ENCODE assay signal across 12 mouse cellular contexts in genomic region chr7:34869693-34870092, GRCm38 (mm10). TPM values are rescaled to one million over a fixed set of nuclear protein-coding genes. Genes with fewer than 3 reads are reported as not detected.
DNase-seq lines count a peak whose midpoint lies in the region; ATAC-seq lines count a peak whose summit lies in the region.
"Had no signal": no experiment of that assay in that cellular context is flagged by ENCODE, and none has a peak within 500 bp of the region (broad histone marks: within the 10 kb centered on the region; RNA-seq: fewer than 3 reads in every experiment).

No protein-coding gene starts in this region.

- H3K9ac ChIP-seq in forebrain, embryonic 11.5 days (ENCODE audit: low read length) = no peak overlapping the region
- H3K9ac ChIP-seq in hindbrain, embryonic 16.5 days (ENCODE audit: low read depth, low read length) = no peak overlapping the region; the same call in 1 of the 2 replicates
- no peak overlapping the region; the same call in 1 of the 2 replicates for H3K9ac ChIP-seq in midbrain, embryonic 13.5 days (replicated peaks)
- no peak overlapping the region for H3K9ac ChIP-seq in kidney, embryonic 15.5 days
- H3K9ac ChIP-seq: limb, embryonic 12.5 days; lung, embryonic 14.5 days had no signal

- H3K4me2 ChIP-seq in forebrain, embryonic 11.5 days (ENCODE audit: low read depth, low read length, severe bottlenecking) = no peak overlapping the region
- H3K4me2 ChIP-seq in hindbrain, embryonic 16.5 days (ENCODE audit: low read length) = peak overlapping the region; percentile 22; the same call in 1 of the 2 replicates
- H3K4me2 ChIP-seq in midbrain, embryonic 13.5 days (replicated peaks) = peak overlapping the region; percentile 29; the same call in 1 of the 2 replicates
- no peak overlapping the region for H3K4me2 ChIP-seq in kidney, embryonic 15.5 days
- H3K4me2 ChIP-seq: limb, embryonic 12.5 days; lung, embryonic 14.5 days had no signal

- no peak overlapping the region for H3K4me3 ChIP-seq in forebrain, embryonic 11.5 days (ENCODE audit: low read depth, low read length)
- no peak overlapping the region for H3K4me3 ChIP-seq in hindbrain, embryonic 16.5 days (ENCODE audit: low read length)
- H3K4me3 ChIP-seq in midbrain, embryonic 13.5 days (replicated peaks) = no peak overlapping the region
- H3K4me3 ChIP-seq in kidney, embryonic 15.5 days (replicated peaks) = no peak overlapping the region
- H3K4me3 ChIP-seq: limb, embryonic 12.5 days had no signal

- ATAC-seq in forebrain, embryonic 11.5 days (replicated peaks; ENCODE audit: low FRiP score) = 0 out of 2 replicates have a peak, but pooled peaks have one; percentile 60
- ATAC-seq in hindbrain, embryonic 16.5 days = peak; percentile 83
- ATAC-seq in midbrain, embryonic 13.5 days = peak; percentile 94
- ATAC-seq in kidney, embryonic 15.5 days (replicated peaks; ENCODE audit: low FRiP score) = no peak

- no peaks in the 10 kb centered on the region for H3K36me3 ChIP-seq in forebrain, embryonic 11.5 days (ENCODE audit: control insufficient read depth, insufficient read depth, low read length)
- H3K36me3 ChIP-seq in hindbrain, embryonic 16.5 days (ENCODE audit: control insufficient read depth, insufficient read depth, low read length) = no peaks in the 10 kb centered on the region
- no peaks in the 10 kb centered on the region for H3K36me3 ChIP-seq in midbrain, embryonic 13.5 days
- H3K36me3 ChIP-seq in kidney, embryonic 15.5 days = no peaks in the 10 kb centered on the region
- H3K36me3 ChIP-seq: limb, embryonic 12.5 days had no signal

- peak; percentile 9 for DNase-seq in Muller cell, postnatal 12 days (ENCODE audit: inconsistent ontology term)
- DNase-seq in forebrain, embryonic 11.5 days (ENCODE audit: low spot score) = peak; percentile 52
- DNase-seq in cerebellum, adult 9-10 months = no peak
- no peak for DNase-seq in thymus, postnatal 0 days (ENCODE audit: low spot score)
- DNase-seq in kidney, postnatal 14 days = no peak
- DNase-seq: heart, postnatal 14 days; kidney, adult 8-10 months; lung, embryonic 14.5 days had no signal

- H3K9me3 ChIP-seq in forebrain, embryonic 11.5 days (ENCODE audit: control insufficient read depth, low read length) = no peaks in the 10 kb centered on the region
- no peaks in the 10 kb centered on the region for H3K9me3 ChIP-seq in hindbrain, embryonic 16.5 days (ENCODE audit: control insufficient read depth, low read length)
- H3K9me3 ChIP-seq in midbrain, embryonic 13.5 days = no peaks in the 10 kb centered on the region
- H3K9me3 ChIP-seq in kidney, embryonic 15.5 days (replicated peaks) = no peaks in the 10 kb centered on the region
- H3K9me3 ChIP-seq: limb, embryonic 12.5 days had no signal

- 76% methylated on average over 13 of the region's 13 CpGs for WGBS in forebrain, embryonic 11.5 days
- 30% methylated on average over 13 of the region's 13 CpGs for WGBS in hindbrain, embryonic 16.5 days
- 35% methylated on average over 13 of the region's 13 CpGs for WGBS in midbrain, embryonic 13.5 days
- WGBS in kidney, embryonic 15.5 days = 78% methylated on average over 13 of the region's 13 CpGs

- H3K27me3 ChIP-seq in forebrain, embryonic 11.5 days (ENCODE audit: control insufficient read depth, insufficient read depth, low read length) = no peaks in the 10 kb centered on the region
- no peaks in the 10 kb centered on the region for H3K27me3 ChIP-seq in hindbrain, embryonic 16.5 days (replicated peaks; ENCODE audit: control insufficient read depth, insufficient read depth, low read length)
- H3K27me3 ChIP-seq in midbrain, embryonic 13.5 days = no peaks in the 10 kb centered on the region
- no peaks in the 10 kb centered on the region for H3K27me3 ChIP-seq in kidney, embryonic 15.5 days
- H3K27me3 ChIP-seq: limb, embryonic 12.5 days had no signal

- no peaks in the 10 kb centered on the region for H3K4me1 ChIP-seq in forebrain, embryonic 11.5 days (replicated peaks; ENCODE audit: control insufficient read depth, insufficient read depth, low read length)
- no peaks in the 10 kb centered on the region; the same call in none of the 2 replicates for H3K4me1 ChIP-seq in hindbrain, embryonic 16.5 days (ENCODE audit: control insufficient read depth, insufficient read depth, low read depth, low read length)
- H3K4me1 ChIP-seq in midbrain, embryonic 13.5 days (replicated peaks) = peaks cover 26% of the 10 kb centered on the region
- H3K4me1 ChIP-seq in kidney, embryonic 15.5 days = peaks cover 5% of the 10 kb centered on the region; the same call in 1 of the 2 replicates

- peak overlapping the region; percentile 32; the same call in 1 of the 2 replicates for H3K27ac ChIP-seq in forebrain, embryonic 11.5 days (ENCODE audit: low read depth, low read length)
- H3K27ac ChIP-seq in hindbrain, embryonic 16.5 days (ENCODE audit: low read depth, low read length) = no peak overlapping the region
- peak overlapping the region; percentile 82 for H3K27ac ChIP-seq in midbrain, embryonic 13.5 days
- H3K27ac ChIP-seq in kidney, embryonic 15.5 days = no peak overlapping the region
- H3K27ac ChIP-seq: limb, embryonic 12.5 days had no signal

RNA-seq across cellular contexts. Expression of gene Pepd, which starts 42.5 kb away (rescaled TPM):
- polyA plus RNA-seq in forebrain, embryonic 11.5 days (2014; fragmentation: Nextera tagmentation; extraction: Ambion mirVana) = 58.4 and 65.5 TPM in 2 replicates
- polyA plus RNA-seq in hindbrain, embryonic 16.5 days (2015; fragmentation: Nextera tagmentation; extraction: Ambion mirVana) = 66.2 and 69.5 TPM in 2 replicates
- polyA plus RNA-seq in midbrain, embryonic 13.5 days (2015; fragmentation: Nextera tagmentation; extraction: Ambion mirVana) = 55.5 and 56.0 TPM in 2 replicates
- polyA plus RNA-seq in kidney, embryonic 15.5 days (2015; fragmentation: Nextera tagmentation; extraction: Ambion mirVana) = 115 and 117 TPM in 2 replicates
- polyA plus RNA-seq in thymus, postnatal 0 days (2015; fragmentation: Nextera tagmentation; extraction: Ambion mirVana) = 79.5 and 82.5 TPM in 2 replicates

RNA-seq across cellular contexts. Expression of gene Chst8, which starts 57.2 kb away (rescaled TPM):
- polyA plus RNA-seq in forebrain, embryonic 11.5 days (2014; fragmentation: Nextera tagmentation; extraction: Ambion mirVana) = 11.4 and 12.0 TPM in 2 replicates
- polyA plus RNA-seq in hindbrain, embryonic 16.5 days (2015; fragmentation: Nextera tagmentation; extraction: Ambion mirVana) = 9.2 and 12.2 TPM in 2 replicates
- polyA plus RNA-seq in midbrain, embryonic 13.5 days (2015; fragmentation: Nextera tagmentation; extraction: Ambion mirVana) = 20.5 and 21.2 TPM in 2 replicates
- 11.1 and 13.0 TPM in 2 replicates for polyA plus RNA-seq in kidney, embryonic 15.5 days (2015; fragmentation: Nextera tagmentation; extraction: Ambion mirVana)
- 3.6 and 3.8 TPM in 2 replicates for polyA plus RNA-seq in thymus, postnatal 0 days (2015; fragmentation: Nextera tagmentation; extraction: Ambion mirVana)

Comparison
In these comparisons a context has a peak if more than half of its experiments do, and no peak if none do; other contexts are left out.
1. DNase-seq: peak in Muller cell, postnatal 12 days (single experiment) and forebrain, embryonic 11.5 days (single experiment); none in cerebellum, adult 9-10 months (single experiment), thymus, postnatal 0 days (single experiment) and kidney, postnatal 14 days (single experiment).
2. H3K27ac ChIP-seq: peak in forebrain, embryonic 11.5 days (single experiment) and midbrain, embryonic 13.5 days (single experiment); none in hindbrain, embryonic 16.5 days (single experiment) and kidney, embryonic 15.5 days (single experiment).
3. H3K4me2 ChIP-seq: peak in hindbrain, embryonic 16.5 days (single experiment) and midbrain, embryonic 13.5 days (single experiment); none in forebrain, embryonic 11.5 days (single experiment) and kidney, embryonic 15.5 days (single experiment).